Mouse (Mus musculus): ENCODE results near the gene Cox6b2. TPM values are rescaled to one million over a fixed set of nuclear protein-coding genes. Genes with fewer than 3 reads are reported as not detected.

Cox6b2 gene
- polyA plus RNA-seq, 1 experiment from 2014 or later = 36.6 TPM

DNA sequence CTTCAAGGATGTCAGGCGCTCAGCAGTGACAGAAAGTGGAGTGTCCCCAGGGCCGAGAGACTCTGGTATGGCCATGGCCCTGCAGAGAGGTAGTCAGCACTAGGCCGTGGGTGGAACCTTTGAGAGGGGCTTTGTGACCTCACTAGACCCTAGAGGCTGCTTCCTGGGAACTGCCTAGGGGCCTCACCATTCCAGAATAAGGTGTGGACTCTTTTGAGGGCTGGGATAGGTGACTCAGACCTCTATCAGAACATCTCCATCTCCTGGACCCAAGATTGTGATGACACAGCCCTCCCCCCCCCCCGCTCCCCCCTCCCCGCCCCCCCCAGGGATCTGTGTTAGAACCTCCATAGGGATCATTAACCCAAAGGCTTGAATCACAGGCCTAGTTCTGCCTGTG, 18.3 kb upstream of the Cox6b2 start, which contains the start of gene Fam71e2:
TSS of gene Fam71e2 (minus strand) at position 101 of the 400 bp plus-strand sequence.
- Histone ChIP-seq H3K4me2 (no peak within 1 kb of the TSS), H3K9me3 (ENCODE audit: control insufficient read depth, low read length) (no peaks in the 10 kb centered on the region), H3K4me1 (ENCODE audit: control insufficient read depth, insufficient read depth, low read length) (no peaks in the 10 kb centered on the region), H3K27ac (ENCODE audit: low read depth, low read length) (no peak within 1 kb of the TSS), H3K36me3 (ENCODE audit: control insufficient read depth, insufficient read depth, low read length) (no peaks in the 10 kb centered on the region), H3K9ac (ENCODE audit: low read length) (no peak within 1 kb of the TSS), H3K27me3 (ENCODE audit: control insufficient read depth, insufficient read depth, low read length) (peaks cover 6% of the 10 kb centered on the region), H3K4me3 (ENCODE audit: low read depth, low read length) (no peak within 1 kb of the TSS)
- 78% methylated on average over 4 of the region's 5 CpGs for WGBS
- ATAC-seq (ENCODE audit: low FRiP score) = no peak
- no peak for DNase-seq (ENCODE audit: low spot score, missing footprints)

DNA sequence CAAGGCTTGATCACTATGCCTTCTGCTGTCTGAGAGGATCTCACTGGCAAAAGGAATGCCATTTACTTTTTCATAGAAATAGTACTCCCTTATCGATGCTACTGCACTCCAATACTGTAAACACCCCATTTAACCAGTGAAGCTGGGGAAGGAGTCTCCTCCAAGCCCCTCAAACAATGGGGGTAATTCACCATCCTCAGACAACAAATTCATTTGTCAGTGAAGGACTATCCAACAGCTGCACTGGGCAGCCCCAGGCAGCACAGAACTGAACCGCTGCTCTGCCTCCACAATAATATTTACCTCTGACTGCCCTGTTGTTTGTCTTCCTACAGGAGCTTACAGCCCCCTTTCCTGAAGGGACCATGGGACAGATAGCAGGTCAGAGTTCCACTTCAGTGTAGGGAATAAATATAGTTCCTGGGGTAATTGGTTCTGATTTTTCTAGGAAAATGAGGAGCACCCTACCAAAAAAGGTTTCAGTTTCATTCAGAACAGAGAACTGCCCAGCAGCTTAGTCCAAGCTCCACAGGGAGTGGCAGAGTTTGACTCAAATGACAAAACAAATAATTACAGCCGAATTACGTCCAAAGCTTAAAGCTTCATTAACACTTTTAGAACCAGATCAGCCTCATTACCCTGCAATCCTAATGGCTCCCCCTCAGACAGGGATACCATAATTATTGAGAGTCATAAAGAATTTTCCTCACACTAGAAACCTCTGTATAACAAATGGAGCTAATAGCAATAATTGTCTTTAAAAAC, 12.2 kb upstream of the Cox6b2 start:
- Histone ChIP-seq H3K4me2 (no peak overlapping the region), H3K4me3 (ENCODE audit: low read depth, low read length) (no peak overlapping the region)
- WGBS = 14% methylated on average over 4 of the region's 4 CpGs

GRCm38 (mm10) chr7:4759670-4760069, 6.8 kb upstream of the Cox6b2 start:
- H3K9ac ChIP-seq (ENCODE audit: low read length) = no peak overlapping the region
- WGBS = 58% methylated on average over 1 of the region's 1 CpGs
- H3K36me3 ChIP-seq (ENCODE audit: control insufficient read depth, insufficient read depth, low read length) = no peaks in the 10 kb centered on the region
- no peak overlapping the region for H3K4me3 ChIP-seq (ENCODE audit: low read depth, low read length)
- H3K27me3 ChIP-seq (ENCODE audit: control insufficient read depth, insufficient read depth, low read length) = no peaks in the 10 kb centered on the region
- no peak for DNase-seq (ENCODE audit: low spot score, missing footprints)
- no peaks in the 10 kb centered on the region for H3K4me1 ChIP-seq (ENCODE audit: control insufficient read depth, insufficient read depth, low read length)
- H3K27ac ChIP-seq (ENCODE audit: low read depth, low read length) = no peak overlapping the region
- H3K9me3 ChIP-seq (ENCODE audit: control insufficient read depth, low read length) = no peaks in the 10 kb centered on the region
- no peak overlapping the region for H3K4me2 ChIP-seq
- no peak for ATAC-seq (ENCODE audit: low FRiP score)

More for the DNA sequence above, 12.2 kb upstream of the Cox6b2 start:
- H3K9me3 ChIP-seq (ENCODE audit: control insufficient read depth, low read length) = no peaks in the 10 kb centered on the region
- no peaks in the 10 kb centered on the region for H3K36me3 ChIP-seq (ENCODE audit: control insufficient read depth, insufficient read depth, low read length)
- no peaks in the 10 kb centered on the region for H3K4me1 ChIP-seq (ENCODE audit: control insufficient read depth, insufficient read depth, low read length)
- H3K27ac ChIP-seq (ENCODE audit: low read depth, low read length) = no peak overlapping the region
- ATAC-seq (ENCODE audit: low FRiP score) = no peak
- H3K27me3 ChIP-seq (ENCODE audit: control insufficient read depth, insufficient read depth, low read length) = no peaks in the 10 kb centered on the region
- DNase-seq (ENCODE audit: low spot score, missing footprints) = no peak
- H3K9ac ChIP-seq (ENCODE audit: low read length) = no peak overlapping the region

- Histone ChIP-seq H3K27me3 (ENCODE audit: control insufficient read depth, insufficient read depth, low read length) (no peaks in the 10 kb centered on the region), H3K27ac (ENCODE audit: low read depth, low read length) (no peak overlapping the region), H3K36me3 (ENCODE audit: control insufficient read depth, insufficient read depth, low read length) (no peaks in the 10 kb centered on the region), H3K9ac (ENCODE audit: low read length) (peak overlapping the region; percentile 49), H3K4me3 (ENCODE audit: low read depth, low read length) (peak overlapping the region; percentile 30), H3K4me2 (peak overlapping the region; percentile 51), H3K9me3 (ENCODE audit: control insufficient read depth, low read length) (no peaks in the 10 kb centered on the region), H3K4me1 (ENCODE audit: control insufficient read depth, insufficient read depth, low read length) (peaks cover 12% of the 10 kb centered on the region)
- no peak for DNase-seq (ENCODE audit: low spot score, missing footprints)
- ATAC-seq (ENCODE audit: low FRiP score) = peak; percentile 82
- 2% methylated on average over 30 of the region's 30 CpGs for WGBS
Measured at GRCm38 (mm10) chr7:4751971-4752820, 698 bp downstream of the Cox6b2 start.

GRCm38 (mm10) chr7:4749169-4749568, 3.7 kb downstream of the Cox6b2 start:
- H3K4me3 ChIP-seq (ENCODE audit: low read depth, low read length) = no peak overlapping the region
- H3K4me2 ChIP-seq = no peak overlapping the region
- H3K27me3 ChIP-seq (ENCODE audit: control insufficient read depth, insufficient read depth, low read length) = no peaks in the 10 kb centered on the region
- H3K4me1 ChIP-seq (ENCODE audit: control insufficient read depth, insufficient read depth, low read length) = peaks cover 12% of the 10 kb centered on the region
- no peaks in the 10 kb centered on the region for H3K36me3 ChIP-seq (ENCODE audit: control insufficient read depth, insufficient read depth, low read length)
- ATAC-seq (ENCODE audit: low FRiP score) = no peak
- H3K9me3 ChIP-seq (ENCODE audit: control insufficient read depth, low read length) = no peaks in the 10 kb centered on the region
- no peak for DNase-seq (ENCODE audit: low spot score, missing footprints)
- WGBS = 80% methylated on average over 2 of the region's 2 CpGs
- no peak overlapping the region for H3K27ac ChIP-seq (ENCODE audit: low read depth, low read length)
- H3K9ac ChIP-seq (ENCODE audit: low read length) = no peak overlapping the region

- no peak overlapping the region for H3K9ac ChIP-seq (ENCODE audit: low read length)
- peaks cover 12% of the 10 kb centered on the region for H3K4me1 ChIP-seq (ENCODE audit: control insufficient read depth, insufficient read depth, low read length)
- DNase-seq (ENCODE audit: low spot score, missing footprints) (no peak), ATAC-seq (ENCODE audit: low FRiP score) (no peak)
- H3K4me3 ChIP-seq (ENCODE audit: low read depth, low read length) = no peak overlapping the region
- no peaks in the 10 kb centered on the region for H3K27me3 ChIP-seq (ENCODE audit: control insufficient read depth, insufficient read depth, low read length)
- H3K27ac ChIP-seq (ENCODE audit: low read depth, low read length) = no peak overlapping the region
- H3K36me3 ChIP-seq (ENCODE audit: control insufficient read depth, insufficient read depth, low read length) = no peaks in the 10 kb centered on the region
- 79% methylated on average over 4 of the region's 4 CpGs for WGBS
- no peak overlapping the region for H3K4me2 ChIP-seq
- no peaks in the 10 kb centered on the region for H3K9me3 ChIP-seq (ENCODE audit: control insufficient read depth, low read length)
Measured at GRCm38 (mm10) chr7:4748321-4748720, 4.6 kb downstream of the Cox6b2 start.

- no peak overlapping the region for H3K9ac ChIP-seq (ENCODE audit: low read length)
- H3K36me3 ChIP-seq (ENCODE audit: control insufficient read depth, insufficient read depth, low read length) = no peaks in the 10 kb centered on the region
- ATAC-seq (ENCODE audit: low FRiP score) = no peak
- no peak overlapping the region for H3K4me2 ChIP-seq
- no peaks in the 10 kb centered on the region for H3K27me3 ChIP-seq (ENCODE audit: control insufficient read depth, insufficient read depth, low read length)
- no peak overlapping the region for H3K27ac ChIP-seq (ENCODE audit: low read depth, low read length)
- H3K4me3 ChIP-seq (ENCODE audit: low read depth, low read length) = no peak overlapping the region
- 78% methylated on average over 9 of the region's 9 CpGs for WGBS
- DNase-seq (ENCODE audit: low spot score, missing footprints) = no peak
- peaks cover 6% of the 10 kb centered on the region for H3K4me1 ChIP-seq (ENCODE audit: control insufficient read depth, insufficient read depth, low read length)
- H3K9me3 ChIP-seq (ENCODE audit: control insufficient read depth, low read length) = no peaks in the 10 kb centered on the region
Measured at GRCm38 (mm10) chr7:4747156-4747899, 5.6 kb downstream of the Cox6b2 start.

DNA sequence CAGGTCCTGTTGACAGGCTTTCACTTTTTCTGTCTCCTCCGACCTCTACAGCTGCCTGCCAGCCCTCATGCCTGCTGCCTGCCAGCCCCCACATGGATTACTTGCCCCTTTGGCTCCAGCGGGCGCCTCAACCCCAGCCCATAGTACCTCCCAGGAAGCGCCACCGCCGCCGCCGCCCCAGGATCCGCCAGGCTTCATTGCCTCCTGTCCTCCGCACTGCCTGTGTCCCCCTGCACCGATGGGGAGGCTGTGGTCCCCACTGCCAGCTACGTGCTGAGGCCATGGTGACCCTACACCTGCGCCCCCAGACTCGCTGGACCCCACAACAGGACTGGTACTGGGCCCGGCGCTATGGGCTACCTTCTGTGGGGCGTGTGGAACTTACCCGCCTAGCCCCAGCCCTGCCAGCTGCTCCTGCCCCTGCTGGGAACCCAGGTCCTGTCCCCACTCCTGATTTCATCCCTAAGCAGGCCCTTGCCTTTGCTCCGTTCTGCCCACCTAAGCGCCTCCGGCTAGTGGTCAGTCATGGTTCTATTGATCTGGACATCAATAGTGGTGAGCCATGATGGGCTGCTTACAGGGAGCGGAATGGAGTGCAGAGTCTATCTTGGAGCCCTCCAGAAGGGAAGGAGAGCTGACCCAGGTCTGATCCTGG, 6.4 kb downstream of the Cox6b2 start:
- Histone ChIP-seq H3K9me3 (ENCODE audit: control insufficient read depth, low read length) (no peaks in the 10 kb centered on the region), H3K36me3 (ENCODE audit: control insufficient read depth, insufficient read depth, low read length) (no peaks in the 10 kb centered on the region), H3K27ac (ENCODE audit: low read depth, low read length) (no peak overlapping the region), H3K4me1 (ENCODE audit: control insufficient read depth, insufficient read depth, low read length) (peaks cover 9% of the 10 kb centered on the region), H3K4me3 (ENCODE audit: low read depth, low read length) (no peak overlapping the region), H3K9ac (ENCODE audit: low read length) (no peak overlapping the region), H3K27me3 (ENCODE audit: control insufficient read depth, insufficient read depth, low read length) (no peaks in the 10 kb centered on the region), H3K4me2 (no peak overlapping the region)
- no peak for DNase-seq (ENCODE audit: low spot score, missing footprints)
- 86% methylated on average over 22 of the region's 22 CpGs for WGBS
- ATAC-seq (ENCODE audit: low FRiP score) = no peak

Measured in midbrain, embryonic 11.5 days (tissue).